Mouse (Mus musculus) midbrain, embryonic 16.5 days (tissue): ENCODE data around the gene Fktn. TPM values are rescaled to one million over a fixed set of nuclear protein-coding genes. Genes with fewer than 3 reads are reported as not detected.
"Not testable (repeated sequence)": the region's sequence is repeated elsewhere in the genome, so short reads cannot be mapped to it uniquely, and the experiment has no call there.

Source experiments
- ATAC-seq: fragments of 200-750 bp; cut with Nextera tagmentation; 2 replicates; pipeline ENCODE4 v1.8.0; 2017; ENCODE audit warnings: moderate TSS enrichment
- H3K27ac ChIP-seq: fragments of 300-500 bp; sonication (generic); 2 replicates; pipeline ENCODE4 v1.5.1; 2014; ENCODE audit warnings: mild to moderate bottlenecking, low read length, mixed read lengths
- H3K27me3 ChIP-seq: fragments of 300-500 bp; sonication (generic); 2 replicates; pipeline ENCODE4 v1.6.1; 2014; ENCODE audit warnings: low read depth, low read length, mixed read lengths; ENCODE audit not compliant: control insufficient read depth, insufficient read depth
- H3K36me3 ChIP-seq: fragments of 300-500 bp; sonication (generic); 2 replicates; pipeline ENCODE4 v1.6.1; 2014; ENCODE audit warnings: mild to moderate bottlenecking, low read length, moderate library complexity, mixed read lengths; ENCODE audit not compliant: control insufficient read depth, insufficient read depth
- H3K4me1 ChIP-seq: fragments of 300-500 bp; sonication (generic); 2 replicates; pipeline ENCODE4 v1.6.1; 2014; ENCODE audit warnings: mild to moderate bottlenecking, low read length, mixed read lengths; ENCODE audit not compliant: control insufficient read depth, insufficient read depth
- H3K4me2 ChIP-seq: fragments of 300-500 bp; sonication (generic); 2 replicates; pipeline ENCODE4 v1.6.1; 2014; ENCODE audit warnings: mild to moderate bottlenecking, low read length, mixed read lengths
- H3K4me3 ChIP-seq: fragments of 300-500 bp; sonication (generic); 2 replicates; pipeline ENCODE4 v1.5.1; 2014; ENCODE audit warnings: low read depth, mild to moderate bottlenecking, low read length, moderate library complexity, mixed read lengths
- H3K9ac ChIP-seq: fragments of 300-500 bp; sonication (generic); 2 replicates; pipeline ENCODE4 v1.6.1; 2014; ENCODE audit warnings: low read depth, low read length, mixed read lengths
- H3K9me3 ChIP-seq: fragments of 300-500 bp; sonication (generic); replicated peaks from 2 replicates; pipeline ENCODE4 v1.6.1; 2014; ENCODE audit warnings: mild to moderate bottlenecking, low read length, mixed read lengths; ENCODE audit not compliant: control insufficient read depth, poor library complexity, severe bottlenecking
- WGBS: fragments of 180-500 bp; shearing (Covaris S2); extraction: QIAGEN DNeasy Blood & Tissue Kit; methylation state at CpG from one replicate; pipeline ENCODE4 v1.1.7; 2014; 5-methylcytosine and 5-hydroxymethylcytosine counted together
- polyA plus RNA-seq: library from polyadenylated mRNA; unstranded; fragments of >200 nt; fragmentation: Nextera tagmentation; extraction: Ambion mirVana; gene quantifications from 2 replicates; pipeline ENCODE4 v1.2.1, GENCODE M21; 2015

The Fktn gene
- 25.9 and 27.0 TPM in 2 replicates for polyA plus RNA-seq

- Histone ChIP-seq H3K9me3 (no peaks in the 10 kb centered on the region), H3K36me3 (peaks cover 3% of the 10 kb centered on the region; the same call in 1 of the 2 replicates), H3K27me3 (no peaks in the 10 kb centered on the region), H3K9ac (peak within 1 kb of the TSS; percentile 89), H3K27ac (peak within 1 kb of the TSS; percentile 91), H3K4me3 (peak within 1 kb of the TSS; percentile 83), H3K4me2 (peak within 1 kb of the TSS; percentile 85), H3K4me1 (peaks cover 8% of the 10 kb centered on the region)
- ATAC-seq, result peak; percentile 85
- 6% methylated on average over 7 of the region's 7 CpGs for WGBS
Observed at GRCm38 (mm10) chr4:53713704-53714050, at the start of gene Fktn. Gene Fktn (plus strand): TSS chr4:53713998.

- Histone ChIP-seq H3K4me3 (no peak overlapping the region), H3K9ac (no peak overlapping the region), H3K27ac (no peak overlapping the region), H3K36me3 (peaks cover 14% of the 10 kb centered on the region), H3K27me3 (no peaks in the 10 kb centered on the region), H3K9me3 (no peaks in the 10 kb centered on the region), H3K4me2 (no peak overlapping the region), H3K4me1 (no peaks in the 10 kb centered on the region)
- 90% methylated on average over 8 of the region's 8 CpGs for WGBS
- ATAC-seq, result no peak
Observed at GRCm38 (mm10) chr4:53682092-53682491, 31.7 kb upstream of the Fktn start.

- H3K9me3 ChIP-seq, result no peaks in the 10 kb centered on the region
- no peak for ATAC-seq
- WGBS, result 90% methylated on average over 4 of the region's 4 CpGs
Observed at GRCm38 (mm10) chr4:53688965-53689364, 24.8 kb upstream of the Fktn start.

GRCm38 (mm10) chr4:53691418-53691817, 22.4 kb upstream of the Fktn start:
- Histone ChIP-seq H3K27me3 (no peaks in the 10 kb centered on the region), H3K4me3 (no peak overlapping the region), H3K27ac (no peak overlapping the region), H3K4me2 (no peak overlapping the region), H3K4me1 (0 out of 2 replicates have a peak, but pooled peaks cover 2% of the 10 kb centered on the region), H3K9me3 (no peaks in the 10 kb centered on the region), H3K36me3 (peaks cover 13% of the 10 kb centered on the region; the same call in 1 of the 2 replicates), H3K9ac (no peak overlapping the region)
- no peak for ATAC-seq
- 50% methylated on average over 1 of the region's 1 CpGs for WGBS

More at GRCm38 (mm10) chr4:53688965-53689364, 24.8 kb upstream of the Fktn start:
- no peak overlapping the region for H3K4me3 ChIP-seq
- no peak overlapping the region for H3K9ac ChIP-seq
- peaks cover 6% of the 10 kb centered on the region; the same call in 1 of the 2 replicates for H3K36me3 ChIP-seq
- H3K4me2 ChIP-seq, result no peak overlapping the region
- H3K4me1 ChIP-seq, result 0 out of 2 replicates have a peak, but pooled peaks cover 2% of the 10 kb centered on the region
- H3K27ac ChIP-seq, result no peak overlapping the region
- H3K27me3 ChIP-seq, result no peaks in the 10 kb centered on the region

- not testable (repeated sequence) for H3K4me1 ChIP-seq, H3K9me3 ChIP-seq, H3K4me2 ChIP-seq, H3K9ac ChIP-seq, ATAC-seq, H3K36me3 ChIP-seq, H3K27ac ChIP-seq, H3K4me3 ChIP-seq, H3K27me3 ChIP-seq
Observed at GRCm38 (mm10) chr4:53709166-53709565, 4.6 kb upstream of the Fktn start.

GRCm38 (mm10) chr4:53710021-53710420, 3.8 kb upstream of the Fktn start:
- H3K27me3 ChIP-seq, result no peaks in the 10 kb centered on the region
- H3K9ac ChIP-seq, result no peak overlapping the region
- peaks cover 3% of the 10 kb centered on the region for H3K4me1 ChIP-seq
- no peak overlapping the region for H3K27ac ChIP-seq
- no peak for ATAC-seq
- no peak overlapping the region for H3K4me2 ChIP-seq
- H3K4me3 ChIP-seq, result no peak overlapping the region
- no peaks in the 10 kb centered on the region for H3K9me3 ChIP-seq
- no peaks in the 10 kb centered on the region for H3K36me3 ChIP-seq
- 91% methylated on average over 2 of the region's 2 CpGs for WGBS

GRCm38 (mm10) chr4:53710555-53711328, 3.1 kb upstream of the Fktn start:
- Histone ChIP-seq H3K27me3 (no peaks in the 10 kb centered on the region), H3K4me1 (peaks cover 8% of the 10 kb centered on the region), H3K36me3 (no peaks in the 10 kb centered on the region), H3K9me3 (no peaks in the 10 kb centered on the region), H3K4me2 (no peak overlapping the region), H3K4me3 (no peak overlapping the region), H3K9ac (no peak overlapping the region), H3K27ac (no peak overlapping the region)
- ATAC-seq, result no peak
- 91% methylated on average over 6 of the region's 6 CpGs for whole genome bisulfite sequencing

- peak; percentile 94 for ATAC-seq
- 2% methylated on average over 57 of the region's 58 CpGs for WGBS
- H3K27ac ChIP-seq, result peak overlapping the region; percentile 91
Observed at GRCm38 (mm10) chr4:53714051-53714814, 435 bp downstream of the Fktn start.

GRCm38 (mm10) chr4:53715977-53716376, 2.2 kb downstream of the Fktn start:
- no peak overlapping the region for H3K4me2 ChIP-seq
- no peak for ATAC-seq

More at GRCm38 (mm10) chr4:53714051-53714814, 435 bp downstream of the Fktn start:
- no peaks in the 10 kb centered on the region for H3K9me3 ChIP-seq
- H3K27me3 ChIP-seq, result no peaks in the 10 kb centered on the region
- H3K9ac ChIP-seq, result peak overlapping the region; percentile 89
- H3K36me3 ChIP-seq, result peaks cover 3% of the 10 kb centered on the region; the same call in 1 of the 2 replicates
- H3K4me3 ChIP-seq, result peak overlapping the region; percentile 83
- peaks cover 8% of the 10 kb centered on the region for H3K4me1 ChIP-seq
- H3K4me2 ChIP-seq, result peak overlapping the region; percentile 85

More at GRCm38 (mm10) chr4:53715977-53716376, 2.2 kb downstream of the Fktn start:
- peaks cover 8% of the 10 kb centered on the region for H3K4me1 ChIP-seq
- H3K27me3 ChIP-seq, result no peaks in the 10 kb centered on the region
- H3K27ac ChIP-seq, result no peak overlapping the region
- H3K9ac ChIP-seq, result no peak overlapping the region
- H3K4me3 ChIP-seq, result no peak overlapping the region
- H3K9me3 ChIP-seq, result no peaks in the 10 kb centered on the region
- peaks cover 5% of the 10 kb centered on the region for H3K36me3 ChIP-seq
